Mouse (Mus musculus) kidney, adult 9 months (tissue): ENCODE data around the gene Mmgt2.
A peak's percentile ranks its signal among the peaks of the same experiment; 100 is the strongest.
"Not testable (repeated sequence)": the region's sequence is repeated elsewhere in the genome, so short reads cannot be mapped to it uniquely, and the experiment has no call there.

Experiments
- DNase-seq: peaks from one replicate; pipeline ENCODE4 v3.0.0; 2022

Mmgt2 gene

GRCm38 (mm10) chr11:62645732-62646494 is 2.6 kb upstream of the Mmgt2 start:
- DNase-seq, result peak; percentile 24

- no peak for DNase-seq
Measured at GRCm38 (mm10) chr11:62646495-62646843, 2.0 kb upstream of the Mmgt2 start.

GRCm38 (mm10) chr11:62646958-62647515 is 1.4 kb upstream of the Mmgt2 start:
- DNase-seq, result no peak

- DNase-seq, result peak; percentile 31
Measured at GRCm38 (mm10) chr11:62647661-62648590, 538 bp upstream of the Mmgt2 start, which contains the start of gene Lrrc75a. Gene Lrrc75a (minus strand): TSS chr11:62648523.

GRCm38 (mm10) chr11:62649803-62650202 is 1.3 kb downstream of the Mmgt2 start:
- not testable (repeated sequence) for DNase-seq

- no peak for DNase-seq
Measured at GRCm38 (mm10) chr11:62651563-62651962, 3.1 kb downstream of the Mmgt2 start.

- DNase-seq, result no peak
Measured at GRCm38 (mm10) chr11:62652080-62652479, 3.6 kb downstream of the Mmgt2 start.

- no peak for DNase-seq
Measured at GRCm38 (mm10) chr11:62660885-62661284, 12.4 kb downstream of the Mmgt2 start.

- DNase-seq, result no peak
Measured at GRCm38 (mm10) chr11:62664250-62664649, 15.8 kb downstream of the Mmgt2 start.

GRCm38 (mm10) chr11:62668986-62669385 is 20.5 kb downstream of the Mmgt2 start:
- DNase-seq, result no peak

GRCm38 (mm10) chr11:62669471-62669870 is 21.0 kb downstream of the Mmgt2 start:
- no peak for DNase-seq

GRCm38 (mm10) chr11:62670006-62670405 is 21.5 kb downstream of the Mmgt2 start:
- no peak for DNase-seq

- DNase-seq, result peak; percentile 82
Measured at GRCm38 (mm10) chr11:62675480-62676289, 27.2 kb downstream of the Mmgt2 start.

- no peak for DNase-seq
Measured at GRCm38 (mm10) chr11:62676290-62676596, 27.8 kb downstream of the Mmgt2 start.

- DNase-seq, result no peak
Measured at GRCm38 (mm10) chr11:62678778-62679354, 30.4 kb downstream of the Mmgt2 start.

GRCm38 (mm10) chr11:62679954-62680353 is 31.5 kb downstream of the Mmgt2 start:
- no peak for DNase-seq

GRCm38 (mm10) chr11:62691592-62691991 is 43.1 kb downstream of the Mmgt2 start:
- DNase-seq, result no peak

GRCm38 (mm10) chr11:62693299-62694184 is 45.1 kb downstream of the Mmgt2 start:
- peak; percentile 60 for DNase-seq

GRCm38 (mm10) chr11:62695126-62695525 is 46.7 kb downstream of the Mmgt2 start:
- no peak for DNase-seq

- DNase-seq, result no peak
Measured at GRCm38 (mm10) chr11:62699749-62700148, 51.3 kb downstream of the Mmgt2 start.

- no peak for DNase-seq
Measured at GRCm38 (mm10) chr11:62701218-62701617, 52.8 kb downstream of the Mmgt2 start.
